Mouse (Mus musculus): ENCODE results near the gene Tmem44. TPM values are rescaled to one million over a fixed set of nuclear protein-coding genes. Genes with fewer than 3 reads are reported as not detected.
A peak's percentile ranks its signal among the peaks of the same experiment; 100 is the strongest.

Tmem44 gene
- total RNA-seq (2021) = 10 to 100 TPM; 15.6 to 18.5 TPM

DNA sequence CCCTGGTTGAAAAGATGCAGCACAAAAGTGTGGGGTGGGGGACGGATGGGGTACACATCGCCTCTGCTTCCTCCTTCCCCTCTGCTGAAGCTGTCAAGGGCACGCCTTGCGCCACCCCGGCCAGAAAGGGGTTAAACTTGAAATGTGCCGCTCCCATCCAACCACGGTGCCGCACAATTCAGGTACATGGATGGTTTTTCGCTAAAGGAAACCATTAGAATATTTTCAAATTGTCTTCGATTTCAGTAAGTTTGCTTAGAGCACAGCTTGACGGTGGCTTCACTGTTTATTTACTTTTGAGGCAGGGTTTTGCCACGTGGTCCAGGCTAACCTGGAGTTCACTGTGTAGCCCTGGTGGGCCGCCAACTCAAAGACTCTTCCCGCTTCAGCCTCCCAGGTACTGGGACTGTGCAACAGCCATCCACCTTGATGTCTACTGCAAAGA lies at the start of gene Tmem44:
Tmem44 (minus strand) TSS at position 95 of the 445 bp plus-strand sequence.
- no peak for DNase-seq
- intact Hi-C loops (cut with DNase I) = loop anchor here (10.0 kb wide), 1 partner anchor 804 kb away; no protein-coding TSS in a partner anchor

DNA sequence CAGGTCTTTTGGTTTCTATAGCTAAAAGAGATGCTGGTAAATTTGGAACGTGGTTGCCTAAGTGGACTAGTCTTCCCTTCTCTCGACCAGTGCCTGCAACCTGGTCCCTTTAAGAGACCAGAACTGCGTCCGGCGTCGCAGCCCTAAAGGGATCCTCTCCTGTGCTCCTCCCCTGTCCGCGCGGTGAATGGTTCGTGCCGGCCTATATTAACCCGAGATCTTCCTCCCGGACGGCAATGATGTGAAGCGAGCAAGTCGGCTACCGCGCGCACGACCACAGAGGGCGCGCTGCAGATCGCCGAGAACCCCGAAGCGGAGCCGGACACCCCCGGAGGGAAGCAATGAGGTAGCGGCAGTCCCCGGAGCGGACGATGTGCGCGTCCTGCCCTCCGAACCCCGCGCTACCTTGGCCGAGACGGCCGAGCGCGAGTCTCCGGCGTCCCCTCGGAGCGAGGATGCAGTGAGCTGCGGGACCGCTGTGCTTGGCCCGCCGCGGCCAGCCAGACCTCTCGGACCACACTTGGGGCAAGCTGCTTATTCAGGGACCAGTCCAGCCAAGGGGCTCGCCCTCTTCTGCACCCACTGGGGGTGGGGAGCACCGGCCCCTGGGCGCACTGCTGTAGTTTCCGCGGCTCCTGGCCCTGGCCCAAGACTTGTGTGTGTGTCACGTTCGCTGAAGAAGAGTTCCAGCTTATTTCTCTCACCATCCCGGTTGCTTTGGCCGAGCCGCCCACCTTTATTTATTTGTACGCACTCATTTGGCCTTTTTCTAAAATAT lies 49.0 kb upstream of the Tmem44 start, which contains the start of gene Fam43a:
Fam43a (plus strand) TSS at position 233 of the 778 bp plus-strand sequence.
- peak; percentile 94 to 95 for DNase-seq
- intact Hi-C loops (cut with DNase I) = loop anchor here (2.0 to 5.0 kb wide), 5 partner anchors 53 to 758 kb away; no protein-coding TSS in a partner anchor

DNA sequence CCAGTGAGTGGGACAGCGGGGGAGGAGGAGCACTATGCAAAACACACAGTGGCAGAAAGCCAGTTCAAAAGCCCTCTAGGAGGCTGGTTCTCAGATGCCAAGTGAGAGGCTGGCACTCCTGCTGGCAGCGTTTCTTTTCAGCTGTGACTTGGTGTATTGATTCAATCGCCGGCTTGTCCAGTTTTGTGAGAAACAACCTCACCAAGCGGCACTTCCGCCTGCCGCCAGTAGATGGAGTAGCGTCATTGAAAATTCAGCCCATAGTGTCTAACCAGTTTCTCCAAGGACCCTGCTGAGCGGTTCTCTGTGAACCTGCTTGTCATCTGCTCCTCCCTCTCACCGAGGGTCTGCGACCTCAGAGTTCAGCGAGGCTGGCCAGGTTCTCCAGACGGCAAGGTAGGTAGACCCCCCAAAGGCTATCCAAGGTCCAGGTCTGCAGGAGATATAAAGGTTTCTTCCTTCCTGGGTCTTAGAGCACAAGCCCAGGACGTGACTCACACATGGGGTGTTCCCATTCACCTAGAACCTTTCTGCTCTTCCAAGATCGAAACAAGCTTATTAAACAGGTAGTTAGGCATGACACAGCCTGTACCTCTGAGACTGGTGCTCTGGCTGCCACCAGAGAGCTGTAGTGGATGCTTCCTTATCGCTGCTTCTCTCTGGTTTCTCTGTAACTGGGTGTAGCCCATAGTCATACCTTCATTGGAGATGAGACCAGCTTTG lies 46.5 kb upstream of the Tmem44 start:
- intact Hi-C loops (cut with DNase I) = loop anchor here (1.0 to 5.0 kb wide), 3 partner anchors 380 to 760 kb away; no protein-coding TSS in a partner anchor
- peak; percentile 92 to 96 for DNase-seq

DNA sequence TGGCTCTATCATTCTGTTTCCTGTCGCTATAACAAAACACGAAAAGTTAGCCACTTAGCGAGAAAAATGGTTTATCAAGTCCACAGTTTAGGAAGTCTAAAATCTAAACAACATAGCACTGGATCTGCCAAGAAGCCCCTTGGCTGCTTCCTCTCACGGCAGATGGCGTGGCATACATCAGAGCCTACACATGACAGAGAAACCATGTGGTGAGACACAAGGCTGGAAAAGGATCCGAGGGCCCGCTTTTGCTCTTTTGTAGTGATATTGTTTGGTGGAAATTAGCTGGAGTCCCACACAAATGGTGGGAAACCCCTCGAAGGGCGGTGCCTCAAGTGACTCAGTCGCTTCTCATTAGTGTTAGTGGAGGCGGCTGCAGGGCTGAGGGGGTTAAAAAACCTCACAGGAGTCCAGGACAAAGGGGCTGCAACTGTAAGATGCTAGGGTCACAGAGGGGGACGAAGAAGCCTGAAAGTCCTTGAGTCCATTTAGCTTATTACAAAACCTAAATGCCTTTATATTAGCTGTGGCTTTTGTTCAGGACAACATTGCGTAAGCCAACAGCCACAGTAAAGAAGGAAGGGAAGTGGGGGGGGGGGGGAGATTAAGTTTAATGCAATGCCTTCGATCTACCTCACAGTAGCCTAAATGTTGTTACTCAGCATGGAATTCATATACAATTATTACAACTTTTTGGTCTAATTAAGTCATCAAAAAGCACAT lies 45.4 kb upstream of the Tmem44 start:
- no peak for DNase-seq
- intact Hi-C loops (cut with DNase I) = loop anchor here (5.0 kb wide), 1 partner anchor 761 kb away; no protein-coding TSS in a partner anchor

DNA sequence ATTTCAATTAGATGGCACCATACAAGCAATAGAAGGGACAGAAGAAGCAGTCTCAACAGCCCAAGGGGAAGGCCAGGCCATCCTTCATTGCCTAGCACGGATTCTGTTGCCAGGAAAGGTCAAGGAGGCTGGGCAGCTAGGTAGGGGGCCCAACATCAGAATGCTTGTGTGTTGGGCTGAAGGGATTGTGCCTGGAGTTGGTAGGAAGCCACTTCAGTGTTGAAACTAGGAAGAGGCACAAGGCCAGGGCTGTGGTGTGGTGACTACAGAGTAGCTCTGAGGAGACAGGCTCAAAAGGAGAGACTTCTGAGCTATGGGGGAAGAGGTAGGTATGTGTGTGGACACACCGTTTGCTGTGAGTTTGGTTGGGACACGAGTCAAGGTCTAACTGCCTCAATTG lies 44.7 kb upstream of the Tmem44 start:
- intact Hi-C loops (cut with DNase I) = loop anchor here (5.0 kb wide), 1 partner anchor 762 kb away; no protein-coding TSS in a partner anchor

DNA sequence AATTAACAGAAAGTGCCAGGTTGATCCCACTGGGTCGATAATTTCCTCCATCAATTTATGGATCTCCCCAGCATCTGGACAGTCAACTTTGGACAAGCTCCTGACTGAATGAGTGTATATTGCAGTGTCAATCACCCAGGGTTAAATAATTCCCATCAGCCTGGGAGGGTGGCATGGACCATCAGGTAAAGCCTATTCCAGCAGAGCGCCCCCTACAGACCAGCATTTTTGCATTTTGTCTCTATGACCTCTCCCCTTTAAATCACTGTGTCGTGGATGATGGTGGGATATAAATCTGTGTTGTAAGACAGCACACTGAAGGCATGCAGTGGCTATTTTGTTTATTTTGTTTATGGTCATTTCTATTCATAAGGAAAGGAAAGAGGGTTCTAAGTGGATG lies 41.3 kb upstream of the Tmem44 start:
- DNase-seq = no peak
- intact Hi-C loops (cut with DNase I) = no loop called here

More for the DNA sequence above, 44.7 kb upstream of the Tmem44 start:
- DNase-seq = no peak

DNA sequence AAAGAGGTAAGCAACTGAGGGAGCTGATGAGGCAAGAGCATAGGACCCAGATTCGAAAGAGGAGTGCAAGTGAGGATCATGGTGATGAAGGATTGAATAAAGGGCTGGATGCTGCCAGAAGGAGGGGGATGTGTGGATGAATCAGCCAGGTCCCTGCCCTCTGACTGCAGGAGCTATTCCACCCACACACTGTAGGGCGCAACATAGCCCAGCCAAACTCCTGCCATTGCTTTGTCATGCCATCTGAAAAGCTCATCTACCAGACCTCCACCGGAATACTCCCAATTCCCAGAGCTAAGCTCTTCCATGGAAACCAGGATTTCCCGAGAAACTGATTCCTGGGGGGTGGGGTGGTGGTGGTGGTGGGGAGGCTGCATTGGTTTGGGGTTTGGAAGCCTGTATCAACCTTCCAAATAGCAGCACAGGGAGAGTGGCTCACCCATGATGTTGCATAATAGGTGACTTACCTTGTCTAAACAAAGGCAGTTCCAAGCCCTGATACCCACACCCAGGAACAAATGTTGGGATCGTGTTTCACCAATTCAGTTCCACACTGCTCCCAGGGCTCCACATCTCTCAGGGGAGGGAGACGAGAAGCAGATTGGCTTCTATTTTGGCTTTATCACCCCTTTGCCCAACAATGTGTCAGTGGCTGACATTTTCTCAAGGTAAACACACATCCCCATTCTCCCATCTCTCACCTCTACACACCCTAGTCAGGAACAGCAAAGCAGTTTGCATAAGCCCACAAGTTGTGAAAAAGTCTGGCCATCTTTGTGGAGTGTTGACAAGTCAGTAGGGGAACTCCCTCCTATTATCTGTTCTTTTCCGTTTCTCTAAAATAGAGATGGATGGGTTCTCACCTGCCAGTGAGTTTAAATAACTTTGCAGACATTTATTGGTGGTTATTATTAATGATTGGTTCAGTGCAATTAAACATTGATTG lies 39.9 kb upstream of the Tmem44 start:
- peak in 1 of 2 experiments; percentile 25 for DNase-seq
- intact Hi-C loops (cut with DNase I) = no loop called here

DNA sequence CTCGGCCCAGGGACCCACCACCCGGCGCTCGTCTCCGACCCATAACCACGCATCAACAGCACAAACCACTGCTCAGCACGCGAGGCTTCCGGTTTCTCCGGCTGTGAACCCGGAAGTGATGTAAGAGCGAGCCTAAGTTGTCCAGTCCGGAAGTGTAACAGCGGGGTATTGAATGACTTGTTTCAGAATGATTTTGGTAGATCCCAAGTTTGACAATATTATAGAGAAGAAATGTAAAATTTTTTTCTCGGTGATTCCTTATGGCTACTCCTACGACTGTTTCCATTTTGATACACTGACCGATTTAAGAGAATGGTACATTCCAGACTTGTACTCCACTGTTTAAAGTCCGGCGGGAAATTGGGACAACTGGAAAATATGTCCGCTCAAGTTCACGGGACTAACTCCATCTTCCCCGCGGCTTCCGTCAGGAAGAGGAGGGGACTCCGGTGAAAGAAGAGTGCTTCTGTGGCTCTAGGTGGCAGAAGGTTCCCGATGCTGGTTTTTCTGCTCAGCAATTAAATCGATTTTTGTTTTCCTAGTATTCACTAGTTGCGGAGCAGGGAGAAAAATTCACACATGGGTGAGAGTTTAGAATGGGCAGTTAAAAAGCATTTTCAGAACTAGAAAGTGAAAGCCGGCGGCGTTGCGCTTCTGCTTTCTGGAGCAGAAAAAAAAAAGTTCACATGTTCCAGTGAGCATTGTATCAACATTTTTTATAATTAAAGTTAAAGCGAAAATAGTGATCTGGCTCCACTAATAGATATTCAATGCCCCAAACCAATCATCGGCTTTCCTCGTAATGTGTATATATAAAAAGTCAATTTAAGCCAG lies 37.1 kb upstream of the Tmem44 start, which contains the start of gene Lsg1:
Lsg1 (minus strand) TSS at position 99 of the 834 bp plus-strand sequence.
- intact Hi-C loops (cut with DNase I) = loop anchor here (2.0 kb wide), 1 partner anchor 483 kb away; no protein-coding TSS in a partner anchor
- DNase-seq = peak; percentile 93 to 94

DNA sequence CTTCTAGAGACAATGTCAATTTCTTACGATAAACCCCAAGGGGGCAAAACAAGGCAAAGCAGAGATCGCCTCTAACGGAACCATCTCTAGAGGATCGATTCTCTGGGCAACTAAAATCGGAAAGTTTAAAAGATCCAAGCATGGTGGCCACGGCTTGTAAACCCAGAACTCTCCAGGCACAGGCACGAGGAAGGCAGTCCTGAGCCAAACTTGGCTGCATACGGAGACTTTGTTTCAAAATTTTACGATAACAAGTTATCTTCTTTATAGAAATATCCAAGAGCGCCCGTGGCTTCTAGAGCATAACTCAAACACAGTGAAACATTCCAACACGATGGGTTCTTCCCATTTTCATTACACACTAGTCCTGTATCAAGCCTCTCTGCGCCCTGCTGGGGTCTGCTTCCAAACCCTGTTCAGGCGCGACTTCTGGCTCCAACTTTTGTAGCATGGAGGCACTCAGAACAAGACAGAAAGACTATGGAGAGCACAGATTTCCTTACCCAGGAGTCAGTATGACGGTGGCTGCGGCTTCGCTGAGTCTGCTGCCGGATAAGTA lies 36.4 kb upstream of the Tmem44 start:
- intact Hi-C loops (cut with DNase I) = no loop called here
- DNase-seq = no peak

DNA sequence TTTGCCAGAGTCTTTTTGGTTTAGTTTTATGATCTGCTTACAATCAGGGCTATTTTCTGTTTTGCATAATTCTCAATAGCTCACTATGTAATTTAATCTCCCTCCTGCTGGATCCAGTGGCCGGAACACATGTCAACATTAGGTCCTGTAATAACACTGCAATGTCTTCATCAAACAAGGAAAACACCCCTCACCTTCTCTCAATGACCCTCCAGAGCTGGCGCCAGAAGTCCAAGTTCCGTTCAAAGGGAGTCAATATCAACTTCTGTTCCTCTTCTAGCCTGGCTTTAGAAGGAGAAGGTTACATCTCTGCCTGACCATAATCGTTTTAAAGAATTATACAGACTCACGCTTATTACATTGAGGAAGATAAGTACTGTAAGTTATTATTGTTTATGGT lies 30.1 kb upstream of the Tmem44 start:
- no peak for DNase-seq
- intact Hi-C loops (cut with DNase I) = no loop called here

DNA sequence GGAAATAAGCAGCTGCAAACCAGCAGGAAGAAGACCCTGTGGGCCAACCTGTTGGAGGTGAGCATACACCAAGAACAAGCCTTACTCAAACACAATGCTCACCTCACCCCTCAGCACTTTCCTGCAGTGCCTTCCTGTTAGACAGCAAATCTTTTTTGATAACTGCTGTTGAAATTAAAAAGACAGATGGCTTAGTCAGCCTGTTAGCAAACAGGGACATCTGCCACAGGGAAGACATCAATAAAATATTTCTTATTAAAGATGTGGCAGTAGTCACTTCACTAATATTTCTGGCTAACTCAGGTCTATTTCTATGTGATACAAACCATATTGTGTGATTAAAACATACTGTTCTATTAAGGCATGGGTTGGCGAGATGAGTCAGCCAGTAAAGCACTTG lies 25.8 kb upstream of the Tmem44 start:
- no peak for DNase-seq
- intact Hi-C loops (cut with DNase I) = no loop called here

DNA sequence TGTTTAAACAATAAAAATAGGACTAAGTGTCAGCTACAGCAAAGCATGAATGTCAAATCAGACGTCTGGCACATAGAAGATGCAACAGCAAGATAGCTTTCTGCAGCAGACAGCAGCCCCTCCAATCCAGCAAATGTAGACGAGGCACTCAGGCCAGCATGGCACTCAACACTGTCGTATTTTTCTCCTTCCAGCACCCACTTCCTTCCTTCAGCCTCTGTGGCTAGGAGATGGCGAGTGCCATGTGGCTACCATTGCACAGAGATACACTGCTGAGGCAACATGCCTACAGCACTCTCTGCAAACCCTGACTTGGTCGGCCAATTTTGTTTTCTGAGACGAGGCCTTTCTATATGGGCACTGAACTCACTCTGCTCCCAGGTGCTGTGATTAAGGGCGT lies 25.2 kb upstream of the Tmem44 start:
- DNase-seq = no peak

DNA sequence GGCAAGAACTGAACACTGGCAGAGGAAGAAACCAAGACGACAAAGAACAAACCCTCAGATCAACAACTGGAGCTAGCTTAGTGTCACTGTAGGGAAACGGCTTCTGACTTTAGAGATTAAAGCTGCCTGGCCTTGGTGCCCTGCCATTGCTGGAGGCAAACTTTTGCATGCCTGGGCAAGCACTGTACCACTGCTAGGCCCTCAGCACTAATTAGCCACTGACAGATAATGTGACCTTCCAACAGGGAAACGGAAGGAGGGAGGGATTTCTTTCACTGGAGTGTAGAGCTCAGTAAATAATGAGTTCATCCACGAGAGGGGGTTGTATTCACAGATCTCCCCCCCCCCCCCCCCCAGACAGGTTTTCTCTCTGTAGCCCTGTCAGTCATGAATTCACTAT lies 21.6 kb upstream of the Tmem44 start:
- intact Hi-C loops (cut with DNase I) = loop anchor here (5.0 kb wide), 1 partner anchor 685 kb away; no protein-coding TSS in a partner anchor
- DNase-seq = peak in 1 of 2 experiments; percentile 30

More for the DNA sequence above, 25.2 kb upstream of the Tmem44 start:
- intact Hi-C loops (cut with DNase I) = no loop called here

DNA sequence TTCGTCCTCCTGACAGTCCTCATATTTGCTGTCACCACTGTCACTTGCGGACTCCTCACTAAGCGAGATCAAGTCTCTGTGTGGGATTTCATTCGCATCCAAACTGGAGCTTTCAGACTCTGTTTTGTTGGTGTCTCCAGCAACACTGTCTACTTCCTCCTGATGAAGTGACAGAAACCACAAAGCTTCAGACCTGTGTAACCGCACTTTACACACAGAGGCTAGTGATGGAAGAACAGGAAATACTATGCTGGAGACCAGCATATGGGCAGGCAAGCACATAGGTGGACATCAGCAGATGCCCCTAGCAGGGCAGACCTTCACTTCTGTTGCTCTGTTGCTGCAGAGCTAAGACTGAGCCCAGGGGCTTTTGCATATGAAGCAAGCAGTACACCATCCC lies 20.7 kb upstream of the Tmem44 start:
- intact Hi-C loops (cut with DNase I) = loop anchor here (5.0 kb wide), 1 partner anchor 686 kb away; no protein-coding TSS in a partner anchor
- no peak for DNase-seq

DNA sequence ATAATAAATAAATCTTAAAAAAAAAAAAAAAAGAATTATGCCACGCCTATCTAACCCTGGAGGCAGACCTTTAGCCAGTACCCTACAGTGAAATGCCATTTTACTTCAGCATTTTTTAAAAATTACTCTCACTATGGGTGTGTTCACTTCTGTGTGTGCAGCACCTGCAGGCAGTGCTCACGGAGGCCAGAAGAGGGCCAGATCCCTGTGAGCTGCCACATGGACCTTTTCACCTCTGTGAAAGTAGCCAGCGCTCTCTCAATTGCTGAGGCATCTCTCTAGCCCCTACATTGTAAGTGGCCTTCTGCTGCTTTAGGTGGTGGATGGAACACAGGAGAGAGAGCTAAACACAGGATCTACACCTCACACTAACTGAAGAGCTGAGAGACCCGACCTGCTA lies 19.5 kb upstream of the Tmem44 start:
- DNase-seq = no peak
- intact Hi-C loops (cut with DNase I) = loop anchor here (5.0 kb wide), 1 partner anchor 687 kb away; no protein-coding TSS in a partner anchor

DNA sequence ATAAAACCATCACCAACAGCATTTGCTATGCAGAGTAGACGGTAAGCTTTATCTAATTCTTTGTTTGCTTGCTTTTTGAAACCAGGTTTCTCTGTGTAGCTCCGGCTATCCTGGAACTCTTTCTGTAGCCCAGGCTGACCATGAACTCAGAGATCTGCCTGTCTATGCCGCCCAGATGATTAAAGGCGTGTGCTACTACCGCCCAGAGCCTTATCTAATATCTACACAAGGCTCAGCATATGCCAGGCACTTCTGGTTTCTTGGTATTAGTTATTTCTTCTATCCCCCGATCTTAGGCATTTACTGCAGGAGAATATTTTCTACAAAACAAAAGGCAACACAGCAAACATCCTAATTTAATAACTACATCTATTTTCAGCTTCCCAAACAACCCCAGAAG lies 15.0 kb upstream of the Tmem44 start:
- intact Hi-C loops (cut with DNase I) = no loop called here
- DNase-seq = no peak

DNA sequence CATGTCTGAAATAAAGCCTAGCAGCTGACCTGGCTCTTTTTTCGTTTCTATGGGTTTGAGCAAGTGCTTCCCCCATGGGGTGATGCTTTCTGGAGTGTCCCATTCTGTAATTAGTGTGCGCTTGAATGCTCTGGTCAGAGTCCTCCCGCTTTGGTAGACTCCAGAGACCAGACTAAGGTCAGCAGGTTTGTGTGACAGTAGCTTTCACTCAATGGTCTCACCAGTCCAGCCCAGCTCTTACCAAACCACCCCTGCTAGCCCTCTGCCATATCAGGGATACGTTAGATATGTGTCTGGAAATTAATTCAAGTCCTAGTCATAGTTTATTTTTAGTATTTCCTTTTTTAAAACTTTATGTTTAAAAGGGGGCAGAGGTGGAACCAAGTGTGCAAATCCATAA lies 10.0 kb upstream of the Tmem44 start:
- intact Hi-C loops (cut with DNase I) = no loop called here

More for the DNA sequence above, 10.0 kb upstream of the Tmem44 start:
- DNase-seq = no peak
